Mouse (Mus musculus): ENCODE measurements around the gene Gsdma2. TPM values are rescaled to one million over a fixed set of nuclear protein-coding genes. Genes with fewer than 3 reads are reported as not detected.

The Gsdma2 gene
- polyA plus RNA-seq, 1 experiment: not detected

DNA sequence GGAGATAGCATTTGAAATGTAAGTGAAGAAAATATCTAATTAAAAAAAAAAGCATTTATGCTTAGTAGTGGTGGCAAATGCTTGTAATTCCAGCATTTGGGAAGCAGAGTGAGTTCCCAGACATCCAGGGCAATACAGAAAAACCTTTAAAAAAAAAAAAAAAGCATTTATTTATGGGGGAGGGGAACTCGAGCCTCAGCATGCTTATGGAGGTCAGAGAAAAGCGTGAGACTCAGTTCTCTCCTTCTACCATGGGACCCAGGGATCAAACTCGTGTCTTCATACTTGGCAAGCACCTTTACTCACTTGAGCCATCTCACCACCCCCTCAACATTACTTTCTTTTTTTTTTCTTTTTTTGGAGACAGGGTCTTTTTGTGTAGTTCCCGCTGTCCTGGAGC, 34.6 kb downstream of the Gsdma2 start:
- 86% methylated on average over 4 of the region's 4 CpGs for WGBS
- no peak for DNase-seq (ENCODE audit: low read depth in 1 of 2, low spot score in 2 of 2)
- Histone ChIP-seq H3K27ac (ENCODE audit: insufficient read depth, low read length) (no peak overlapping the region), H3K4me3 (ENCODE audit: extremely low read depth, insufficient read depth, insufficient read length) (no peak overlapping the region), H3K36me3 (ENCODE audit: control insufficient read depth, insufficient read depth, low read length) (peaks cover 6% of the 10 kb centered on the region), H3K4me1 (ENCODE audit: control insufficient read depth, insufficient read depth, insufficient read length) (peaks cover 2% of the 10 kb centered on the region), H3K27me3 (ENCODE audit: control insufficient read depth, insufficient read depth, low read length) (no peaks in the 10 kb centered on the region)
- TF ChIP-seq POLR2A (IDR thresholded peaks at IDR 0.05; ENCODE audit: low read depth, low read length) (no peak), CTCF (IDR thresholded peaks at IDR 0.05; ENCODE audit: extremely low read depth, insufficient read depth, insufficient read length, insufficient replicate concordance) (no peak)

DNA sequence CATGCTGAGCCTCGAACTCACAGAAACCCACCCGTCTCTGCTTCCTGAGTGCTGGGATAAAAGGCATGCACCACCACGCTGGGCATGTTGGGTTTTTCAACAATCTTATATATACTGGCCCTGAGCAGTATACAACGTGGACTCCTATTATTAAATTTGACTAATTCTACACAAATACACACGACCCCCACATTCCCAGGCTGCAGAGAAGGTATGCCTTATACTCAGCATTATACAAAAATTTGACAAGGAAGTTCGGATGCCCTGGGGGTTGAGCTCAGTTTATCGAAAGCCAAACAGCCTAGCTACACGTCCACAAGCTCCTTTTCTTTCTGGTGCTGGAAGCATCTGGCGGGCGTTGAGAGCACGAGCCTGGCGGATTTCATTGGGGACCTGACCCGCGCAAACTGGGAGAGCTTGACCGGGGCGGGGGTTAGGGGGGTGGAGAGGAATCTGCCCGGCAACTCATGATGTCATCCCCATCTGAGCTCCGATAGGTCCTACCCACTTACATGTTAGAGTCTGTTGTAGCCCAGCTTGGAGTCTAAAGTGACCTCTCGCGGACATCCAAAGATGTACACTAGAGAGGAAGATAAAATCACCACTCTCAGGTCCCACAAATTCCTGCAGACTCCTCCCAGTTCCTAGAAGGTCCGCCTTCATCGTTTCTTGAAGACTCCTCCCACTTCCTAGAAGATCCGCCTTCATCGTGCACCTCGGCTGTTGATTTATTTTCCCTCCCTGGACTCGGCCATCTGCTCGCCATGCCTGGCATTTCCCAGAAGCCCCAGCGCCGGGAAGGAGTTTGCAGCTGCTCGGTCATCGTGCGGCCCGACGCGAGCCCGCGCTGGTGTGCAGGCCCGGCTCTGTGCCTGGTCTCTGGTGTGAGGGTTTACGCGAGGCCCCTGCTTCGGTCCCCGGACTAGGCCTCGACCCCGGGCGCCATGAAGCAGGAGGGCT, 35.5 kb downstream of the Gsdma2 start, which contains the start of gene Psmd3:
TSS of gene Psmd3 (plus strand) at position 769 of the 960 bp plus-strand sequence.
- Histone ChIP-seq H3K4me1 (ENCODE audit: control insufficient read depth, insufficient read depth, insufficient read length) (peaks cover 2% of the 10 kb centered on the region), H3K36me3 (ENCODE audit: control insufficient read depth, insufficient read depth, low read length) (peaks cover 10% of the 10 kb centered on the region), H3K27me3 (ENCODE audit: control insufficient read depth, insufficient read depth, low read length) (no peaks in the 10 kb centered on the region), H3K4me3 (ENCODE audit: extremely low read depth, insufficient read depth, insufficient read length) (peak within 1 kb of the TSS; percentile 80), H3K27ac (ENCODE audit: insufficient read depth, low read length) (peak within 1 kb of the TSS; percentile 81)
- DNase-seq (ENCODE audit: low read depth in 1 of 2, low spot score in 2 of 2): peak; percentile 91 to 97
- WGBS: 3% methylated on average over 45 of the region's 45 CpGs
- TF ChIP-seq POLR2A (IDR thresholded peaks at IDR 0.05; ENCODE audit: low read depth, low read length) (peak; percentile 64; the same call in 1 of the 2 replicates), CTCF (IDR thresholded peaks at IDR 0.05; ENCODE audit: extremely low read depth, insufficient read depth, insufficient read length, insufficient replicate concordance) (no peak)

DNA sequence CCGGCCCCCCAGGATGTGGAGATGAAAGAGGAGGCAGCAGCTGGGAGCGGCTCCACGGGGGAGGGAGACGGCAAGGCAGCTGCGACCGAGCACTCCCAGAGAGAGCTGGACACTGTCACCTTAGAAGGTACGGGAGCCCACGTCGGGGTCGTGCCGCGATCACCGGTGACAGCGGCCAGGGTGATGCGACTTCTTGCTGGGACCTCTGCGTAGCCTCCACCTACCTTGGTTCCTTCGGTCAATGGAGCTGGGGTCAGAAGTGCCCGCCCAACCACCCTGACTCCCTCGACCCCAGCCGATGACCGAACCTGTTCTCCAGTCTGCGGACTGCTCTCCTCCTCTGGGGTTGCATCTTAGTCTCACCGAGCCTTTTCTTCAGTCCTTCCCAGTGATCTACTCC, 36.3 kb downstream of the Gsdma2 start:
- WGBS: under 1% methylated on average over 23 of the region's 23 CpGs
- peaks cover 15% of the 10 kb centered on the region for H3K36me3 ChIP-seq (ENCODE audit: control insufficient read depth, insufficient read depth, low read length)
- DNase-seq (ENCODE audit: low read depth in 1 of 2, low spot score in 2 of 2): no peak
- H3K4me3 ChIP-seq (ENCODE audit: extremely low read depth, insufficient read depth, insufficient read length): peak overlapping the region; percentile 80
- peaks cover 2% of the 10 kb centered on the region for H3K4me1 ChIP-seq (ENCODE audit: control insufficient read depth, insufficient read depth, insufficient read length)
- no peak for TF ChIP-seq POLR2A (IDR thresholded peaks at IDR 0.05; ENCODE audit: low read depth, low read length)
- TF ChIP-seq CTCF (IDR thresholded peaks at IDR 0.05; ENCODE audit: extremely low read depth, insufficient read depth, insufficient read length, insufficient replicate concordance): no peak
- no peaks in the 10 kb centered on the region for H3K27me3 ChIP-seq (ENCODE audit: control insufficient read depth, insufficient read depth, low read length)
- peak overlapping the region; percentile 53 for H3K27ac ChIP-seq (ENCODE audit: insufficient read depth, low read length)

DNA sequence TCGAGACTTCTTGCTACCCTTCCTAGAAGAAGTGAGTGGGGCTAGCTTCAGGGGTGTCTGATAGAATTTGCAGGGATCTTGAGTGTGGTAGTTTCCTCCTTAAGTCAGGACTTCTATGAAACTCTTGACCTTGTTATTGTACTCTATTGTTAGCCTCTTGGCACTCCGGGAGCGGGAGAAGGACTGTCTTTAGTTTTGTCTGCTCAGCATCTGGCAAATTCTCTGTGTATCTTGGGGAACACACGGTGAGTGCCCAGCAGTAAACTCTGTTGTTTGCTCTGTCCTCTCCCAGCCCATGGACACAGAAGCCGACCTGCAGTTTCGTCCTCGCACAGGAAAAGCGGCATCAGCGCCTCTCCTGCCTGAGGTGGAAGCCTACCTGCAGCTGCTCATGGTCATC, 39.1 kb downstream of the Gsdma2 start:
- Histone ChIP-seq H3K36me3 (ENCODE audit: control insufficient read depth, insufficient read depth, low read length) (peaks cover 33% of the 10 kb centered on the region), H3K4me1 (ENCODE audit: control insufficient read depth, insufficient read depth, insufficient read length) (peaks cover 2% of the 10 kb centered on the region), H3K27me3 (ENCODE audit: control insufficient read depth, insufficient read depth, low read length) (no peaks in the 10 kb centered on the region), H3K27ac (ENCODE audit: insufficient read depth, low read length) (no peak overlapping the region), H3K4me3 (ENCODE audit: extremely low read depth, insufficient read depth, insufficient read length) (no peak overlapping the region)
- TF ChIP-seq POLR2A (IDR thresholded peaks at IDR 0.05; ENCODE audit: low read depth, low read length) (no peak), CTCF (IDR thresholded peaks at IDR 0.05; ENCODE audit: extremely low read depth, insufficient read depth, insufficient read length, insufficient replicate concordance) (no peak)
- DNase-seq (ENCODE audit: low read depth in 1 of 2, low spot score in 2 of 2): no peak
- 93% methylated on average over 9 of the region's 9 CpGs for WGBS

DNA sequence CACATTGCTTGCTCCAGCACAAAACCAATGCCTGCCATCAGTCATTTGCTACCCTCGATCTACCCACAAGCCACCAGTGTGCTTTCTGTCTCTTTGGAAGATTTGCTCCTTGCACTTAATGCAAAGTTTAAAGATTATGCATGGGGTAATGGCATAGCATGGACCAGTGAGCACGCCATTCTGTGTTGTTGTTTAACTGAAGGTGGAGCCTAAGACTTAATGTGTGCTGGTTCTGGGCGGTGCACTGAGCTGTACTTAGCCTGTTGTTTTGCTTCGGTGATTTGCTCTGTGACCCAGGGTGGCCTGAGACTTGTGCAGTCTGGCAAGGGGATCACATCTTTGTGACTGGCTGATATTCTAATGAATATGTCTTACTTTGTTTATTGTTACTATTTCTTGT, 40.4 kb downstream of the Gsdma2 start:
- peaks cover 2% of the 10 kb centered on the region; the same call in 1 of the 2 replicates for H3K4me1 ChIP-seq (ENCODE audit: control insufficient read depth, insufficient read depth, insufficient read length)
- H3K36me3 ChIP-seq (ENCODE audit: control insufficient read depth, insufficient read depth, low read length): peaks cover 45% of the 10 kb centered on the region
- DNase-seq (ENCODE audit: low read depth in 1 of 2, low spot score in 2 of 2): no peak
- no peaks in the 10 kb centered on the region for H3K27me3 ChIP-seq (ENCODE audit: control insufficient read depth, insufficient read depth, low read length)
- 94% methylated on average over 4 of the region's 4 CpGs for WGBS
- TF ChIP-seq POLR2A (IDR thresholded peaks at IDR 0.05; ENCODE audit: low read depth, low read length) (no peak), CTCF (IDR thresholded peaks at IDR 0.05; ENCODE audit: extremely low read depth, insufficient read depth, insufficient read length, insufficient replicate concordance) (no peak)
- H3K27ac ChIP-seq (ENCODE audit: insufficient read depth, low read length): no peak overlapping the region
- no peak overlapping the region for H3K4me3 ChIP-seq (ENCODE audit: extremely low read depth, insufficient read depth, insufficient read length)

DNA sequence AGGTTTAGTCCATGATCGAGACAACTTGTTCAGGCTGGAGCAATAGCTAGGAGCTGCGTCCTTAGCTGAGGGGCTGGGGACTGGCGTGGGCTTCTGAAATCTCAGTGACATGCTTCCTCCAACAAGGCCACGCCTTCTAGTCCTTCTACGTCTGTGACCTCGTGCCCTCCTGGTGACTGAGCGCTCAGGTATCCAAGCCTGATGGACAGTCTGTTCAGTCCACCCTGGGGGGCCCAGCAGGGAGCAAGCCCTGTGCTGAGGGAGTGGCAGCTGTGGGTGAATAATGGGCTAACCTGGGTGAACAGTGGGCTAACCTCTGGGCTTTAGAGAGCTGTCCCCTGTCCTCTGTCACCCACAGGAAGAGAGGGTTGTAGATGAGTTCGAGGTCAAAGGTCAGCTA, 41.5 kb downstream of the Gsdma2 start:
- Histone ChIP-seq H3K27ac (ENCODE audit: insufficient read depth, low read length) (no peak overlapping the region), H3K27me3 (ENCODE audit: control insufficient read depth, insufficient read depth, low read length) (no peaks in the 10 kb centered on the region), H3K4me1 (ENCODE audit: control insufficient read depth, insufficient read depth, insufficient read length) (peaks cover 2% of the 10 kb centered on the region; the same call in 1 of the 2 replicates), H3K4me3 (ENCODE audit: extremely low read depth, insufficient read depth, insufficient read length) (no peak overlapping the region), H3K36me3 (ENCODE audit: control insufficient read depth, insufficient read depth, low read length) (peaks cover 51% of the 10 kb centered on the region)
- no peak for DNase-seq (ENCODE audit: low read depth in 1 of 2, low spot score in 2 of 2)
- TF ChIP-seq POLR2A (IDR thresholded peaks at IDR 0.05; ENCODE audit: low read depth, low read length) (no peak), CTCF (IDR thresholded peaks at IDR 0.05; ENCODE audit: extremely low read depth, insufficient read depth, insufficient read length, insufficient replicate concordance) (no peak)
- WGBS: 91% methylated on average over 8 of the region's 8 CpGs

DNA sequence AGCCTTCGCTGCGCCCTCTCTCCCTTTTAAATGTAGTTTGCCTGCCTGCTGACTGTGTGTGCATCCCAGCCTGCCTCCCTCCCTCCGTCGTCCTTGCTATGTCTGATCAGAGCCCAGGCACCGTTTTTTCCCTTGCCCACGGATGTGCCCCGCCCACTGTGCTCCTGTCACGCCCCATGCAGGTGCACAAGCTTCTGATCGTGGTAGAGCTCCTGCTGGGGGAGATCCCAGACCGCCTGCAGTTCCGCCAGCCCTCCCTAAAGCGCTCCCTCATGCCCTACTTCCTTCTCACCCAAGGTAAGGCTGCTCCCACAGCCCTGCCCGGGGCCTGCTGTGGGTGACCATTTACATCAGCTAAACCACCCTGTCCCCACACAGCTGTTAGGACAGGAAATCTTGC, 46.6 kb downstream of the Gsdma2 start:
- DNase-seq (ENCODE audit: low read depth in 1 of 2, low spot score in 2 of 2): no peak
- WGBS: 60% methylated on average over 13 of the region's 13 CpGs
- no peak overlapping the region for H3K4me3 ChIP-seq (ENCODE audit: extremely low read depth, insufficient read depth, insufficient read length)
- TF ChIP-seq POLR2A (IDR thresholded peaks at IDR 0.05; ENCODE audit: low read depth, low read length): no peak
- TF ChIP-seq CTCF (IDR thresholded peaks at IDR 0.05; ENCODE audit: extremely low read depth, insufficient read depth, insufficient read length, insufficient replicate concordance): no peak
- H3K36me3 ChIP-seq (ENCODE audit: control insufficient read depth, insufficient read depth, low read length): peaks cover 55% of the 10 kb centered on the region
- H3K4me1 ChIP-seq (ENCODE audit: control insufficient read depth, insufficient read depth, insufficient read length): no peaks in the 10 kb centered on the region
- no peaks in the 10 kb centered on the region for H3K27me3 ChIP-seq (ENCODE audit: control insufficient read depth, insufficient read depth, low read length)
- no peak overlapping the region for H3K27ac ChIP-seq (ENCODE audit: insufficient read depth, low read length)

Data from spleen, adult 2 months (tissue).